Mouse (Mus musculus): ENCODE results near the gene Mcf2. TPM values are rescaled to one million over a fixed set of nuclear protein-coding genes. Genes with fewer than 3 reads are reported as not detected.

Gene Mcf2
- polyA plus RNA-seq, 1 experiment from 2014 or later = 0.10 TPM

DNA sequence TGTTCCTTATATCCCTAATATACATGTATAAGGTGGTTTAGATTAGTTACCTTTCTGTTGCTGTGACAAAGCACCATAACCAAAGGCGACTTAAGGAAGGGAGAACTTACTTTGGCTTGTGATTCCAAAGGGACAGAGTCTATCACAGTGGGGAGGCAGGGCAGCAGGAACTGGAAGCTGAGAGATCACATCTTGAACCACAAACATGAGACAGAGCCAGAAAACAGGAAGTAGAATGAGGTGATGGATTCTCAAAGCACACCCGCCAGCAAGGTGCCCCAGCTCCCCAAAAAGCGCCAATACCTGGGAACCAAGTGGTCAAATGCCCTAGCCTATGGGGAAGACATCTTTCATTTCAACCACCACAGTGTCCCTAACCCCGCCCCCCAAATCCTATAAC lies 157.9 kb downstream of the Mcf2 start:
- Histone ChIP-seq H3K4me3 (no peak overlapping the region), H3K9me3 (replicated peaks) (no peaks in the 10 kb centered on the region), H3K27me3 (ENCODE audit: low read depth, poor library complexity, severe bottlenecking) (no peaks in the 10 kb centered on the region), H3K36me3 (no peaks in the 10 kb centered on the region), H3K27ac (no peak overlapping the region), H3K4me1 (no peaks in the 10 kb centered on the region)
- DNase-seq (ENCODE audit: low spot score) = no peak
- 89% methylated on average over 4 of the region's 4 CpGs for WGBS

DNA sequence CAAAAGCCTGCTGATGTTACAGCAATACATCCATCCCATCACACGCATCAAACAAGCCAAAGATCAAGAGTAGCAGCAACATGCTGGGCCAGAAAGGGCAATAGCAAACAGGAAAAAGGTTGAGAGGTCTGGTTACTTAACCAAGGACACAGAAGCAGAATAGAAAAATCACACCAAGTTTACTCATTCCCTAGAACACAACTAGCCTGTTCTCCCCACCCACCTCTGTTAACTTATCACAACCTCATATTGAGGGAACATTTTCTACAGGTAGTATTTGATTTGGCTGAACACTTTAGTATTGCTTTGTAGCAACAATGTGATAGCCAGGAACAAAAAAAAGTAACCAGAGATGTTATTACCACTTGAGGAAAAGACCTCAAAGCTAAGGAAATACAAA lies 164.3 kb downstream of the Mcf2 start:
- Histone ChIP-seq H3K4me3 (no peak overlapping the region), H3K27me3 (ENCODE audit: low read depth, poor library complexity, severe bottlenecking) (no peaks in the 10 kb centered on the region), H3K4me1 (no peaks in the 10 kb centered on the region), H3K9me3 (replicated peaks) (no peaks in the 10 kb centered on the region), H3K36me3 (no peaks in the 10 kb centered on the region), H3K27ac (no peak overlapping the region)
- WGBS = 80% methylated on average over 1 of the region's 1 CpGs
- DNase-seq (ENCODE audit: low spot score) = no peak

DNA sequence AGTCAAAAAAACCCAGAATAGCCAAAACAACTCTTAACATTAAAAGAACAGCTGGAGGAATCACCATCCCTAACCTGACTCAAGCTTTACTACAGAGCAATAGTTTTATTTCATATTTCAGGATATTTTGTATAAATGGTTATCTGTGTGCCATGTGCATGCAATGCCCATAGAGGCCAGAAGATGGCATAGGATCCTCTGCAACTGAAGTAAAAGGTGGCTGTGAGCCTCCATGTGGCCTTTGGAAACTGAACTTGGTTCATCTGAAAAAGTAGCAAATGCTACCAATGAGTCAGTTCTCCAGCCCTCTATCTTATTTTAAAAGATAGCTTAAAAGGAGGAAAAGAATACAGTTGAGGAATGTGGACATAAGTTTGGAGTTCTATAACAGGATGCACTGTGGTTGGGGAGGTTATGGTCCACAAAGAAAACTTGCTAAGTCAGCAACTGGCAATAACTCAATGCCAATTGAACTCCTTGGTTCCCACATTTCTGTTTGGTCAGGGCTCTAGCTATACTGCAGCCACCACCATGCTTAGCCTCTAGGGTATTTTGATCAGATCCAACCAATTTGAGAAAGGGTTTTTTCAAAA lies 165.7 kb downstream of the Mcf2 start:
- no peak for DNase-seq (ENCODE audit: low spot score)
- Histone ChIP-seq H3K9me3 (replicated peaks) (no peaks in the 10 kb centered on the region), H3K36me3 (no peaks in the 10 kb centered on the region), H3K4me3 (no peak overlapping the region), H3K27me3 (ENCODE audit: low read depth, poor library complexity, severe bottlenecking) (no peaks in the 10 kb centered on the region), H3K4me1 (no peaks in the 10 kb centered on the region), H3K27ac (no peak overlapping the region)

Other genes with a start within 250 kb of the Mcf2 start
- not detected in 2 replicates for gene F9, start 179.6 kb downstream of the Mcf2 start, polyA plus RNA-seq (2016; fragmentation: Nextera tagmentation; extraction: Ambion mirVana)